Mouse (Mus musculus) right cerebral cortex, postnatal 36 days (tissue): ENCODE measurements around the gene Sgo2a.
"Not testable (repeated sequence)": the region's sequence is repeated elsewhere in the genome, so short reads cannot be mapped to it uniquely, and the experiment has no call there.

ENCODE experiments used
- DNase-seq, 2 experiments: peaks; one replicate each; pipeline ENCODE4 v3.0.0; 2022; ENCODE audit warnings: low spot score in 2 of 2, mixed read lengths in 1 of 2

Sgo2a gene

DNA sequence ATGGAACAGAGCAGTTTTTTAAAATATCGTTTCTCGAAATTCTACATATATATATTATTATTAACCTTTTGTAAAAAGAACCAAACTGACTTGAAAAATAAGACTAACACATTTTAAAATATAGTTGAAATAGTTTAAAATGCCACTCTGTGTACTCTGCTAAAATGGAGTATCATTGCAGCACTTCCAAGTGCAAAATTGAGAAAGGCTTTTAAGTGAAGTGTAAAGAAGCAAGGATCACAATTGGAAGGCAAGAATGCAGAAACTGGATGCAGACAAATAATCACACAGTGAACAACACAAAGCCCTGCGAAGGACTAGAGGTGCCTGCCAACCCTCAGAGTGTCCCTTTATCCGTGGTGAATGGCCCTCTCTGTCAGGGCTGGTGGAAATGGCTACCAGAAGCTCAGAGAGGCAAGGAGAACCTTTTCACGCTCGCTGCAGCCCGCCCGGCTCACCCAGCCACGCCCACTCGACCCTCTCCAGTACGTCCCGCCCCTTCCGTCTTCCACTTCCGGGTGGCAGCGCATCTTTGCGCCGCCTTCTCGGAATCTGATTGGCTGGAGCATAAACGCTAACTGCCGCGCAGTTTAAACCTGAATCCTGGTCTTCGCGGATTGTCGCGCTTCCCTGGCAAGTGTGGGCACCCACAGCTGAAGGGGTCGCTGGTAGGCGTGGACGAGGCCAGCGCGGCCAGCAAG, at the start of gene Sgo2a:
Gene Sgo2a (plus strand): TSS at position 540 of the 701 bp plus-strand sequence.
- DNase-seq = peak; percentile 77 to 84

DNA sequence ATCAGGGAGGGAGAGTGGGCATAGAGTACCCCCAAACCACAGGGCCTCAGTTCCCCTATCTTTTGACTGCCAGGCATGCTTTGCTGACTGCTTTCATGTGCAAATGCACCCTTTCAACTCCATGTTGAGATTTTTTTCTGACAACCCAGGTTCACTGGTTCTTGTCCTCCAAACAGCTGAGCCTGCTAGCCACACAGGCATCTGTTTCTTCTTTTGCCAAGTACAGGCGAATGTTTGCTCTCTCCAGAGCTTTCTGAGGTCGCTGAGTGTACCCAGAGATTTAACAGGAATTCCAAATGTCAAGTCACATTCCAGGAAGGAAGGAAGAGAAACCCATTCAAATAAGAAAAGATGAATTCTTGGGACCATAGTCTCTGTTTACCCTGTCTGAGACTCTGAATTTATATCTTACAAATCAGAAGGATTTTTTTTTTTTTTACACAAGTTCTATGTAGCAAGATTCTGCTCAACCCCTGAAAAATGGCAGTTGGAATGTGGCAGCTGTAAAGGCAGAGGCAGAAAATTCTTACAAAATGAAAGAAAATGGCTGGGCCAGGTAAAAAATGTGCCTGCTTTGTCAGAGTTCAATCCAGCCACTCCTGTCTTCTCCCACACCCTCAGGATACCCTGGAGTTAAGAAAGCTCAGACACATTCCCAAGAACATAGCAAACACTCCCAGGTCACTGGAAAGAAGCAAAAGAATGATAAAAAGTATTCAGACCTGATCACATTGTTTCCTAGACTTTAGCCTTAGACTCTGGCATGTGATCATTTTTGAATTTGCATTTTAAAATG, 48.0 kb upstream of the Sgo2a start:
- no peak for DNase-seq

DNA sequence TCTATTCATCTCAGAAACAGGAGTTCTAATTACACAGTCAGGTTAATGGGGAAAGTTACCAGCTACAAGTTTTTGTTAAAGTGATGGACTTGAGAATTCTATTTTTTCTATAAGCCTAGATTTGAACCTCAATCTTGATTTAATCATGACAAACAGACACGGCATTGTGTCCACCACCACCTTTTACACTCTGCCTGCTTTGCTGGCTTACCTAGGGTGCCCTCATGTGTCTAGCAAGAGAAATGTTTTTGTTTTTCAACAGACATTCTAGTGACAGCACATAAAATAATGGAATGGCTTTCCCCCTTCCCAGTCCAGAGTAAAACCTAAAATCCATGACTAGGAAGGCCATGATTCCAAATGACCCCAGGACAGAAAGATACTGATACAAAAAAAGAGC, 46.6 kb upstream of the Sgo2a start:
- DNase-seq = no peak

DNA sequence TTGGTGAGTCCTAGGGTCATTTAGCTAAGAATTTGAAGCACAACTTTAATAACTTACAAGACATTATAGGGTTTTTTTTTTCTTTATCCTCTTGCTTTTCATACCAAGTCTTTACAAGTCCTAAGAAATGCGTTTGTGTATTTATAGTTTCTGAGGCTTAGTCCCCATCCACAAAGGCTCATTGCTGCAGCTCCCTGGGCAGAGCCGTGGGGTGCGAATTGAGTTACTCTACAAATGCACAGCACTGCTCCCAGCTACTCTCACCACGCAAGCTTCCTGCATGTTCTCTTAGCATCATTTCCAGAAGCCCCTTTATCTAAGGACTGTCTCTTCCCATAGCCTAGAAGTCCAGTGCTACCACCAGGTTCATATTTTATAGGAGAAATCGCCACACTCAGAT, 46.1 kb upstream of the Sgo2a start:
- DNase-seq = no peak

DNA sequence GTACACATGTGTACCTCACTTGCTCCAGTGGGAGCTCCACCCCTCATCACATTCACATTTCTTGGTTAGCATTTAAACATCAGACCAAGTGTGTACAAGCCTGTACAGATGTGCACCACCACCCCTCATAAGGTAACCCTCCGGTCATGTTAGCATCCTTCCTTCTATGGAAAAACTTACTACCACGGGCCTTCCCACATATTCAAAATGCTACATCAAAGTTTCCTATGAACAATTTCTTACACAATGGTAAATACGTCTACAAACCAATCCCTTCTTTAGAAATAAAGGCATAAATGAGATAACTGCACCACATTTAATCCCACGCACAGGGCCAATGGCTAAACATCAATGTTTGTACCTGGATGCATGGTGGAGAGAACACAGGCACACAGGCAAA, 43.3 kb upstream of the Sgo2a start:
- DNase-seq = no peak

DNA sequence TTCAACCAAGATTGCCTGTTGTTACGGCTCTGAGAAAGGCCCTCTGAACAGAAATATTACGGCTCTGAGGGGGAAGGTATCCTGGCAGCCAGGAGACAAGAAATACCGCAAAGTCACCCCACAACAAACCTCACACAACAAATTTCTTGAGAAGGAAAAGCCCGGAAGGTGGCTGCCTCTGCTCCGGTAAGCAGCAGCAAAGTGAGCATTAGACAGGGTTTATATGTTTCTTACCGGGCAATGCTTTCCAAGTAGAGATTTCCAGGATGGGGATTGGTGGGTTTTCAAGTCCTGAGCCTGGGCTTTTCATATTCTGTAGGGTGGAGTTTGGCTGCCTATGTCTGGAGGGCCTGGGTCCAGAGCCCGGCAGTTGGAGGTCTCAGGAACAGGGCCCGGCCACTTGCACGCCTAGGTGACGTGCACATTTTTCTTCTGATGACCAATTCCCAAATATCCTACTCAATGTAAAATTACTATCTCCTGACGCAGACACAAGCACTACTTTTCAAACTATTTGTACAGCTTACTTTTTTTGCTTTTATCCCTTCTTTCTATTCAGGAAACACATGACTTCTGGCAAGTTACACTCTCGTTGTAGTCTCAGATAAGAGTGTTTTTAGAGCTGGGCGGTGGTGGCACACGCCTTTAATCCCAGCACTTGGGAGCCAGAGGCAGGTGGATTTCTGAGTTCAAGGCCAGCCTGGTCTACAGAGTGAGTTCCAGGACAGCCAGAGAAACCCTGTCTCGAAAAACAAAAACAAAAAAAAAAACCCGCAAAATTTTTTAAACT, 42.0 kb upstream of the Sgo2a start:
- DNase-seq = no peak

DNA sequence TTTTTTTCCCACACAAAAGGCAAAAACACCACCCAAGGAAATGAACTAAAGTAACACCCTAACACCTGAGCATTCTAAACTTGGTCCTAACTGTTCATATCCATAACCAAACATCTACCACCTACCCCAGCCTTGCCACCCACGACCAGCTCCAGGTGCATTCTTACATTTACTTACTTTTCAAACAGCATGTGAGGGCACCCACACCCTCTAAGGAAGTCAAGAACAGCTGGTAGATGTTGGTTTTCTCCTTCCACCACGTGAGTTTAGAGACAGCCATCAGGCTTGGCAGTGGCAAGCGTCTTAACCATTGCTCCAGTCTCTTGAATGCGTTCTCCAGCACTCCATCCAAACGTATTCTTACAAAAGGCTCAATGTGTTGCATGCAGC, 41.4 kb upstream of the Sgo2a start:
- DNase-seq = no peak

DNA sequence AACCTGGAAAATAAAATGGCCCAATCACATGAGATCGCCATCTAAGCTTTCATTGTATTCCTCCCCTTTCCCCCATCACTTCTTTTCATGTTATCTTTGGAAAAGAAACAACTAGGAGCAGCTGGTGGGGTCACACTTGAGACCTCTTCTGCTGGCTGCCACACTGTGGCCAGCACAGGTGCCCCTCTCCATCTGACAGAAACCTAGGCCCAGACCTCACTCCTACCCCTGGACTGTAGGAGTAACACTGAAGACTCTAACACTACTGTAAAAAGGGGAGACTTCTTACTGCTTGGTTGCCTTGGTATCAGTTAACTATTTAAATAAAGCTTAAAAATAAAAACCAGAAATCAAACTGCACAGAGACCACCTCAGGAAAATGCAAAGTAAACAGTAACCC, 40.0 kb upstream of the Sgo2a start:
- DNase-seq = no peak

DNA sequence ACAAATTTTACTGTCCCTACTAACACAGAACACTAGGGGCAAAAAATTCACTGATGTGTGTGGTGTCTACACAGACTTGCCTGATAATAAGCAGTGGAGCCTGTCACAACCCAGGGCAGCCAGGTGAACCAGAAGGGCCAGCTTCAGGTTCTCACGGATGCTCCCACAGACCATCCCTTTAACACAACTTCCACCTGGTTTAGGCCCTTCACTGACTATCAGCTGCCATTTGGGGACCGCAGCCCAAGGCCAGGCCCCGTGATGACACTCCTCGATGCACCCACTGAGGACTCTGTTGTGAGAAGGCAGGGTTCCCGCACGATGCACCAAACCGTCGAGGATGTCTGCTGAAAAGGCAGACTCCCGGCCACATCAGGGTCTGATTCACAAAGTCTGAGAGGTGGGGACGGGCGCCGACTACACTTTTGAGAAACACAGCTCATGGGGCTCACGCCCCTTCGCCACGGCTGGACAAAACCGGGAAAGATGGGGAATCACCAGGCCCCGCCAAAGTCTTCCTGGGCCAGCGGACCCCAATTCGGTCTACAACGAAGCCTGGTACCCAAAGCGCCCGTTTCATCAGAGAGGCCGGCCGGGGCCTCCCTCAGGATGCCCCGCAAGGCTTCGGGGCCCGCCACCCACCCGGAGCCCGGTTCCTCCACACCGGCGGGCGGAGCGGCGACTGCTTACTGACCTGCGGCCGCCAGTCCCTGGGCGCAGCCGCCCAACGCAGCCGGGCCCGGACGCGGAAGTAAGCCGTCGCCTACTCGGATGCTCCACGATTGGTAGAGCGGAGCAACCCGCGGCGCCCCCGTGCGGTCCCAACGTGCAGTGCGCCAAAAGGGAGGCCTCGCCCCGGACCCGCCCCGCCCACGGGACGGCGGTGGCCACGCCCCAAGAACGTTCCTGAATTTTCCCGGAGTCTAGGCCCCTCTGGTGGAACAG, 26.2 kb upstream of the Sgo2a start:
- peak; percentile 90 to 91 for DNase-seq

DNA sequence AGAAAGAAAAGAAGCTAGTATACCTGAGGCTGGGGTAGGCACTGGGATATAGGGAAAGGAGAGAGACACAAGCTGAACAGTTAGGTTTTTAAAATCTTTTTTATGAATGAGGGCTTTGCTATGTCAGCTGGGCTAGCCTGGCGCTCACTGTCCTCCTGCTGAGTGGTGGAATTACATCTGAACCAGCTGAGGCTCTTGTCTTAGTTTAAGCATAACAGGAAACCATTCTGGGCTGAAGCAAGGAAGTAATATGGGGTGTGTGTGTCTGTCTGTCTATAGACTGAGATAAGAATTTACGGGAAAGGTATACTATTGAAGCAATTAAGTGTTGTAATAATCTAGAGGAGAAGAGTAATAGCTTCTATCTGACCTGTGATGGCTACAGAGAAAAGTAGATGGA, 24.2 kb upstream of the Sgo2a start:
- DNase-seq = no peak

DNA sequence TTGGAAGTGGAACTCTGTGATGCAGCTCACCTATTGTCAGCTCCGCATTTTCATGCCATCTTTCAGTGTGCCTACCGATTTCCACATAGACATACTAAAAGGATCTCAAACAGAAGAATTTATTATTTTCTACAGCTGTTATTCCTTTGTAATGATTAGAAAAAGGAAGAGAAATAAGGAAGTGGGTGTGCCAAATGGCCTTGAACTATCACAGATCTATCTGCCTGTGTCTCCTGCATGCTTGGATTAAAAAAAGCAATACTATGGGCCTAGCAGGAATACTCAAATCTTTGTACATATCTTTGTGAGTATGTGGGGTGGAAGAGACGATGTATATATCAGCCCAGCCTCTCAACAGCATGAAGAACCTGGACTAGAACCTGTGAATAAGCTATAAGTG, 18.9 kb upstream of the Sgo2a start:
- DNase-seq = no peak

DNA sequence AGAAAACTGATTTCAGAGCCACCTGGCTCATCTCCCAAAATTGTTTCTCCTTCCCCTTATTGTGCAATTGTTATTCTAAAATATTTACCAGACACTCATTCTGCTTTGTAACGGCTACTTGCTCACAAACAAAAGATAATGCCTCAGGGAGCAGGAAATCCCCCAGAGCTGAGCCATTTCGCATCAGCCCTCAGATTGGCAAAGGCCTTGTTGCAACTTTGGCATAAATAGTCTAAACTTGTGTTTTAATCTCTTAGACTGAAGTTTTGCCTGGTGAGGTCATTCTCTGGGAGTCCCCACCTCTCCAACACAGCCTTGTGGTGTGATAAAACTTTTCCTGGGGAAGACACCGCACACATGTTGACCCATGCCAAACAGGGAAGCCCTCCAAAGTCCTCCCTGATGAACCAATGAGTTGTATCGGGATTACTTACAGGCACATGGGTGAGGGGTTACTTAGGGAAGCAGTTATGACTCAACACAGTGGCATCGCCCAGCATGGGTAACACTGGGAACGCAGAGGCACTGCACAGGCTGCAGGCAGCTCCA, 6.6 kb upstream of the Sgo2a start:
- DNase-seq = no peak

DNA sequence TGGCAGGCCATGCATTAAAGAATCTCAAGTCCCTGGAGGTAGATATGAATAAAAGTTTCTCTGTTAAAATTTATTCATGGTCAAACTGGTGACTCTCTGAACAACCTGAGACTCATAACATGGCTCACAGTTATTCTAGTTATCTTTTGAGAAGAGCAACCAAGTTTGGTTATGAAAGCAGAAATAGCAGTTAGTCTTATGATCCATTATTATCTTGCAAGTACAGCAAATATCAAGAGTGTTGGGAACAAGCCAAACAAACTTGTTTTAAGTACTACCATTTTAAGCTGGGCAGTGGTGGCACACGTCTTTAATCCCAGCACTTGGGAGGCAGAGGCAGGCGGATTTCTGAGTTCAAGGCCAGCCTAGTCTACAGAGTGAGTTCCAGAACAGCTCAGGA, 4.5 kb upstream of the Sgo2a start:
- no peak for DNase-seq

DNA sequence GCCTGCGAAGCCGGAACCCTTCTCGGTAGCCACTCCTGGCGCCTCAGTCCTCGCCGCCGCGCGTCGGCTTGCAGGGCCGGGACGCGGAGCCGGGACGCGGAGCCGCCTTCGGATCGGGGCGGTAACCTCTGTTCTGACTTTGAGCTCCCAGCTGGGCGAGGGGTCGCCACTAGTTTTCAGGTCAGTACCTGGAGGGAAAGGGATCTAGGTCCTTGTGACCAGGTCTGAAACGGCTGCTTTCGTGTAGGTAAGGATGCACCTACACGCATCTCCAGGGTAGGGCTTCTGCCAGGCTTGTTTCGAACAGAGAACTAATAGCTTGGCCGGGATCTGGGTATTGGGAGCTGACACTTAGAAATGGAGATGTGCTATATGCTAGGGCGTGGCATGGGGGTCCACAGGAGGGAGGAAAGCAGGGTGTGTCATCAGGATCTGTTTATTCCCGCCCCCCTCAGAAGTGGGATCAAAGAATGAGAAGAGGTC, 403 bp downstream of the Sgo2a start:
- DNase-seq = no peak

DNA sequence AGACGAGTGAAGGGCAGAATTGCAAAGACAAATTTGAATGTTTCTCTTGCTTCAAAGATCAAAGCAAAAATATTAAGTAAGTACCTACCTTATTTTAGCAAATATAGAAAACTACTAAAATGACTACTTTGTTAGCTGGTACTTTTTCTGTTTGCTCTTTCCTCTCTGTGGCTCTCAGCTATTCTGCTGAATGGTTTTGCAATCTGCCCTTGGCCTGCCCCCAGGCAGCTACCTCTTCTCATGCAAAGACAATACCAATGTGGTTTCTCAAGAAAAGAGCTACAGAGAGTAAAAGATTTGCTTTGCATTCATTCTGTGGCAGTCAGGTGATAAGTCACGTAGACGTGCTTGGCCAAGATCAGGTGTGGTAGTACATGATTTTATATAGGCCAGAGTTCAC, 2.4 kb downstream of the Sgo2a start:
- no peak for DNase-seq

DNA sequence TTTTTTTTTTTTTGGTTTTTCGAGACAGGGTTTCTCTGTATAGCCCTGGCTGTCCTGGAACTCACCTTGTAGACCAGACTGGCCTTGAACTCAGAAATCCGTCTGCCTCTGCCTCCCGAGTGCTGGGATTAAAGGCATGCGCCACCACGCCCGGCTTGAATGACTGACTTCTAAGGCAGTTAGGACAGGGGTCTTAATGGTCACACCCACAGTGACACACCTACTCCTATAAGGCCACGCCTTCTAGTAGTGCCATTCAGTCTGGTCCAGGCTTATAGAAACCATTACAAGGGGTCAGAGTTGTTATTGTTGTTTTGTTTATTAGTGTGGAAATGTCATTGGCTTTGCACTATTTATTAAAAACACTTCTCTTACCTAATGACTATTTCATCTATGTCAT, 10.6 kb downstream of the Sgo2a start:
- DNase-seq = not testable (repeated sequence)

DNA sequence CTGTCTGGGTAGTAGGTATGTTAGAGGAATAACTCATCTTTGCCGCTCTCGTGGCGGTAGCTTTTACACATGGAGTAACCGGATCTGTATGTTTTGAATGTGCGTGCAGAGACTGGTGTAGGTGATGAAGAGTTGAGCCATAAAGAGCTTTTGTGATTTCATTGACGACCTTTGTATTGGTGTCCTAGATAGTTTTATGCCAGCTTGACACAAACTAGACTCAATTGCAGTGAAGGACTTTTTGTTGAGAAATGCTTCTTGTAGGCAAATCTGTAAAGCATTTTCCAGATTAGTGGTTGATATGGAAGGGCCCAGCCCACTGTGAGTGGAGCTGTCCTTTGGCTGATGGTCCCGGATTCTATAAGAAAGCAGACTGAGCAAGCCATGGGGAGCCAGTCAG, 23.1 kb downstream of the Sgo2a start, which contains the start of gene Kctd18:
Gene Kctd18 (minus strand): TSS at position 101 of the 400 bp plus-strand sequence.
- DNase-seq = no peak

DNA sequence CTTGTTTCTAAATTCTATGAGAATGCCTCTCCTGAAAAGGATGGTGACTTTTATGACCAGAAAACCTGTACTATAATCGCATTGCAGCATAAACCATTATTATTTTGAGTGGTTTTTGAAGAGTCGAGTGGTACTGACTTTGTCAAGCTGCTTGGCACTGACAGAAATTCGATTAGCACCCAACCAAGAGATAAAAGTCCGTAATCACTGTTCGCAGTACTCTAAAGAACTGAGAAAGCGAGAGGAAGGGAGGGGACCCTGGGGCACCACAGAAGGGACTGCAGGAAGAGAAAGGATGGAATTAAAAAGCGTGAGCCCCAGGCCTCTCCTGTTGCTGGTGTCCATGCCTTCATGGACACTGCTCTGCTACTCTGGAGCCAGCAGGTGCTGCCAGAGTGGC, 31.9 kb downstream of the Sgo2a start:
- no peak for DNase-seq

DNA sequence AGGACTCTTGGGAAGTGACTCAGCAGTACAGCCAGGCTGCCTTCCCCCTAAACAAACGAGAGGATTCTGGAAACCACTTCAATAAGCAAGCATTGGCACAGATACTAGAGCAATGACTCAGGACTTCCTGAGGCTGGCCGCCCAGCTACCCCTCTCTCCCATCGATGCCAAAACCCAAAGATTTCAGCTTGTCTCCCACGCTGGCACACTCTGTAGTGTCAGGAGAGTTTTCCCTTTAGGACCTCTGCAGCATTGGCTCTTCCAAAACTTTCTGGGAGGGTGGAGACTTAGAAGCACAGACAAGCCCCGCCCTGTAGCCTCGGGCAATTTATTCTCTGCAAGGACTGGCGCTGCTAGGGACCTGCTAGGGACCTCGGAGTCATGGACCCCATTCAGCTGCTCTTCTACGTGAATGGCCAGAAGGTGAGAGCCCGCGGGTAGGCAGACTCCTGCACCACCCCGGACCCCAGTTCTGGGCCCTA, 33.9 kb downstream of the Sgo2a start, which contains the start of gene Aox1:
Gene Aox1 (plus strand): TSS at position 296 of the 482 bp plus-strand sequence.
- peak; percentile 16 to 25 for DNase-seq

DNA sequence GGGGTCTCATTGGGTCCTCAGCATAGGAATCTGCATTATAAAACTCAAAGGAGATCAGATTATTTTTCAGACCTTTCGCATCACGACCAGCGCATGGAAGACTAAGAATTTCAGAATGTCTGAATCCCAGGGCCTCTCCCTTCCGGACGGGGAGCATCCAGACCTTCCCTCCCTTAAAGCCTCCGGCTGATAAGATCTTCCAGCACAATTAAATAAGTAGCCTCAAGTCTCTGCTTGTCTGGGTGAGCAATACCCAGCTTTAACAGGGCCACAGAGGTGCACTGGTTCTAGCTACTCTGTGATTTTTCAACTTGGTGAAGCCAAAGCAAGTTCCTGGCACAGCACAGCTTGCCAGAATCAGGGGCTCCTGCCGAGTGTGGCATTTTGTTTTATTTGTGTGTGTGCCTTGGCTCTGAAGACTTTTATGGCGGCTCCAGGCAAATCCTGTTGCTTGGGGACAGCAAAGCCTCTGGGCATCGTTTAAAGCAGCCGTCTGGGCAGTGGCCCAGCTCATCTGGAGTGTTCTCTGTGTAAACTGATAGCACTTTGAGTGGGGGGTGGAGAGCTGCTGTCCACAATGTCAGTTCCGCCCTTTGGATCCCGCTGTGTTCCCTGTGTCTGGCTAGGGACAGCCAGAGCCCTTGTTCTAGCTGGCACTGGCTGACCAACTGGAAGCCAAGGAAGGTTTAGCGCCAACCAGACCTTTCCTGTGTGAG, 34.5 kb downstream of the Sgo2a start:
- DNase-seq = peak; percentile 49 to 54
